Mouse (Mus musculus) brain, embryonic 14.5 days (tissue): Measurements from ENCODE around the gene Gm21663.
"Not testable (repeated sequence)": the region's sequence is repeated elsewhere in the genome, so short reads cannot be mapped to it uniquely, and the experiment has no call there.

Source experiments
- CTCF ChIP-seq: fragments of 200-500 bp; IDR thresholded peaks from 2 replicates; pipeline ENCODE4 v1.5.1; 2012; ENCODE audit warnings: inconsistent platforms, mild to moderate bottlenecking, moderate library complexity, borderline replicate concordance; ENCODE audit not compliant: insufficient read depth, insufficient read length; ENCODE audit errors: extremely low read depth
- POLR2A ChIP-seq: fragments of 200-500 bp; IDR thresholded peaks from 2 replicates; pipeline ENCODE4 v1.6.1; 2012; ENCODE audit warnings: mild to moderate bottlenecking, inconsistent platforms, borderline replicate concordance; ENCODE audit not compliant: poor library complexity, insufficient read depth, insufficient read length, severe bottlenecking; ENCODE audit errors: extremely low read depth

DNA sequence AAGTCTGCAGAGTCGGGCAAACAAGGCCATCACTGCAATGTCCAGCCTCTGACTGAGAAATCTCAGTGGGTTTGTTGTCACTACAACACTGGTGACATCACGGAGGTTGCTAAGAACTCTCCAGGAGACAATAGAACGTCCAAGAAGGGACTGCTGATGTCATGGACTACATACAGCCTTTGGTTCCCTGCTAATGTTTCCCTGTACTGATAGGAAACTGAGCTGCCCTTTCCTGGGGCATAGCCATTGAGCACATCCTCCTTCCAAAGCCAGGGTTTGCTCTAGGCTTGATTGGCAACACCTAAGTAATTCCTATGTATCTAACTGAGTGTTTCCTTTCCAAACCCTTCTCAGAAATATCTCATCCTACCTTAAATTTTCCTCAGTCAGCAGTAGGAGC lies 46.4 kb upstream of the Gm21663 start, which contains the start of gene Gm21698:
- not testable (repeated sequence) for TF ChIP-seq CTCF, POLR2A
